Comparison of ENCODE assay signal across 8 mouse cellular contexts in the genomic region with DNA sequence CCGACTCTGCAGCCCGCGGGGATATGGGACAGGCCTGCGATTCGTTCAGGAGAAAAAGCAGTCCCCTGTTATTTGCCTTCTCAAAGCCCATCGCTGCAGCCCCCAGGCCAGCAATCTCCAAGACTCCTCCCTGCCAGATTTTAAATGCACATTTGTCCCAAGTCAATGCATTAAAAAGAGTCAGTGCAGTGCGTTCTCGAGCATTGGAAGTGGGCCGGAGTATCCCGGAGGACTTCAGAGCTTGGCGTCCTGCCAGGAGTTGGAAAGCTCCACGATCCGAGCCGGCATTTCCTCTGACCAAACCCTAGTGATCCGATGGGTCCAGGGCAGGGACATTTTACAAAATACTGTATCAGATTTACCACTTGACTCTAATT.
DNase-seq lines count a peak whose midpoint lies in the region; ATAC-seq and TF ChIP-seq lines count a peak whose summit lies in the region.

No protein-coding gene starts in this region.

- no peak for TF ChIP-seq CTCF in spleen, adult 2 months (IDR thresholded peaks at IDR 0.05; ENCODE audit: extremely low read depth, insufficient read depth, insufficient read length, insufficient replicate concordance)
- TF ChIP-seq CTCF in kidney, postnatal 0 days (IDR thresholded peaks at IDR 0.05; ENCODE audit: low read depth) = no peak
- no peak for TF ChIP-seq CTCF in olfactory bulb, adult 2 months (IDR thresholded peaks at IDR 0.05; ENCODE audit: insufficient read depth, low read depth, low read length)

- no peak for DNase-seq in spleen, adult 2 months (ENCODE audit: low read depth in 1 of 2, low spot score in 2 of 2)
- no peak for DNase-seq in spleen, postnatal 36 days (ENCODE audit: low spot score in 2 of 2)
- no peak for DNase-seq in forebrain, embryonic 10.5 days (ENCODE audit: extremely low spot score, low spot score)
- peak; percentile 76 for DNase-seq in kidney, postnatal 0 days (ENCODE audit: low spot score)
- peak; percentile 21 for DNase-seq in yolk sac, embryonic 10.5 days (ENCODE audit: low spot score)

- no peaks in the 10 kb centered on the region for H3K36me3 ChIP-seq in spleen, adult 2 months (ENCODE audit: control insufficient read depth, insufficient read depth, low read length)
- H3K36me3 ChIP-seq in forebrain, embryonic 10.5 days (replicated peaks) = no peaks in the 10 kb centered on the region; the same call in 1 of the 2 replicates
- H3K36me3 ChIP-seq in heart, embryonic 13.5 days = no peaks in the 10 kb centered on the region
- H3K36me3 ChIP-seq in kidney, postnatal 0 days (ENCODE audit: insufficient read depth, low read length) = no peaks in the 10 kb centered on the region
- H3K36me3 ChIP-seq in liver, embryonic 15.5 days (replicated peaks) = no peaks in the 10 kb centered on the region

- H3K27me3 ChIP-seq in spleen, adult 2 months (ENCODE audit: control insufficient read depth, insufficient read depth, low read length) = peaks cover 10% of the 10 kb centered on the region
- H3K27me3 ChIP-seq in forebrain, embryonic 10.5 days (ENCODE audit: poor library complexity, severe bottlenecking) = peaks cover 13% of the 10 kb centered on the region
- no peaks in the 10 kb centered on the region for H3K27me3 ChIP-seq in heart, embryonic 13.5 days (replicated peaks)
- H3K27me3 ChIP-seq in kidney, postnatal 0 days (ENCODE audit: insufficient read depth, low read length) = no peaks in the 10 kb centered on the region
- peaks cover 22% of the 10 kb centered on the region for H3K27me3 ChIP-seq in liver, embryonic 15.5 days

- peak overlapping the region; percentile 23; the same call in 1 of the 2 replicates for H3K4me3 ChIP-seq in spleen, adult 2 months (ENCODE audit: extremely low read depth, insufficient read depth, insufficient read length)
- peak overlapping the region; percentile 65 for H3K4me3 ChIP-seq in forebrain, embryonic 10.5 days
- peak overlapping the region; percentile 65 for H3K4me3 ChIP-seq in heart, embryonic 13.5 days
- H3K4me3 ChIP-seq in kidney, postnatal 0 days (replicated peaks; ENCODE audit: low read depth, low read length) = peak overlapping the region; percentile 51
- peak overlapping the region; percentile 45 for H3K4me3 ChIP-seq in liver, embryonic 15.5 days (replicated peaks)
- H3K4me3 ChIP-seq in olfactory bulb, adult 2 months (ENCODE audit: insufficient read depth, low read depth, low read length) = peak overlapping the region; percentile 54

- H3K4me1 ChIP-seq in spleen, adult 2 months (ENCODE audit: control insufficient read depth, insufficient read depth, insufficient read length) = no peaks in the 10 kb centered on the region
- peaks cover 21% of the 10 kb centered on the region for H3K4me1 ChIP-seq in forebrain, embryonic 10.5 days
- peaks cover 16% of the 10 kb centered on the region for H3K4me1 ChIP-seq in heart, embryonic 13.5 days
- H3K4me1 ChIP-seq in kidney, postnatal 0 days (replicated peaks; ENCODE audit: insufficient read depth, low read length) = no peaks in the 10 kb centered on the region
- no peaks in the 10 kb centered on the region for H3K4me1 ChIP-seq in liver, embryonic 15.5 days (replicated peaks)
- peaks cover 11% of the 10 kb centered on the region; the same call in 1 of the 2 replicates for H3K4me1 ChIP-seq in olfactory bulb, adult 2 months (ENCODE audit: control insufficient read depth, insufficient read depth, low read length)

- ATAC-seq in heart, embryonic 13.5 days (ENCODE audit: extremely low read depth, insufficient number of reproducible peaks, low FRiP score, low TSS enrichment) = peak; percentile 54; the same call in 1 of the 2 replicates
- peak; percentile 73 for ATAC-seq in kidney, postnatal 0 days (replicated peaks; ENCODE audit: low FRiP score, low read depth)
- ATAC-seq in liver, embryonic 15.5 days (ENCODE audit: insufficient read depth) = no peak

- TF ChIP-seq POLR2A in spleen, adult 2 months (IDR thresholded peaks at IDR 0.05; ENCODE audit: low read depth, low read length) = no peak
- TF ChIP-seq POLR2A in olfactory bulb, adult 2 months (IDR thresholded peaks at IDR 0.05; ENCODE audit: insufficient read depth, low read depth, low read length) = no peak

- peak overlapping the region; percentile 83 for H3K9ac ChIP-seq in heart, embryonic 13.5 days
- peak overlapping the region; percentile 62 for H3K9ac ChIP-seq in kidney, postnatal 0 days (ENCODE audit: low read depth, low read length)
- no peak overlapping the region for H3K9ac ChIP-seq in liver, embryonic 15.5 days

- peak overlapping the region; percentile 95 for H3K4me2 ChIP-seq in heart, embryonic 13.5 days
- peak overlapping the region; percentile 96 for H3K4me2 ChIP-seq in kidney, postnatal 0 days (ENCODE audit: low read length)
- H3K4me2 ChIP-seq in liver, embryonic 15.5 days = peak overlapping the region; percentile 72

- WGBS in spleen, adult 2 months = 8% methylated on average over 15 of the region's 15 CpGs
- WGBS in forebrain, embryonic 10.5 days = under 1% methylated on average over 15 of the region's 15 CpGs
- under 1% methylated on average over 15 of the region's 15 CpGs for WGBS in heart, embryonic 13.5 days
- under 1% methylated on average over 15 of the region's 15 CpGs for WGBS in kidney, postnatal 0 days
- WGBS in liver, embryonic 15.5 days (ENCODE audit: insufficient replicate concordance) = under 1% methylated on average over 15 of the region's 15 CpGs
- under 1% methylated on average over 15 of the region's 15 CpGs for WGBS in olfactory bulb, adult 2 months

- H3K9me3 ChIP-seq in forebrain, embryonic 10.5 days = peaks cover 17% of the 10 kb centered on the region; the same call in 1 of the 2 replicates
- no peaks in the 10 kb centered on the region for H3K9me3 ChIP-seq in heart, embryonic 13.5 days
- H3K9me3 ChIP-seq in kidney, postnatal 0 days (replicated peaks; ENCODE audit: low read length) = no peaks in the 10 kb centered on the region
- no peaks in the 10 kb centered on the region for H3K9me3 ChIP-seq in liver, embryonic 15.5 days (replicated peaks)

- no peak overlapping the region for H3K27ac ChIP-seq in spleen, adult 2 months (ENCODE audit: insufficient read depth, low read length)
- H3K27ac ChIP-seq in forebrain, embryonic 10.5 days = peak overlapping the region; percentile 94
- peak overlapping the region; percentile 66 for H3K27ac ChIP-seq in heart, embryonic 13.5 days (replicated peaks)
- H3K27ac ChIP-seq in kidney, postnatal 0 days = peak overlapping the region; percentile 25; the same call in 1 of the 2 replicates
- H3K27ac ChIP-seq in liver, embryonic 15.5 days (replicated peaks) = no peak overlapping the region
- H3K27ac ChIP-seq in olfactory bulb, adult 2 months (ENCODE audit: insufficient read depth, low read depth, low read length) = no peak overlapping the region; the same call in 1 of the 2 replicates

Comparison
In these comparisons a context has a peak if more than half of its experiments do, and no peak if none do; other contexts are left out.
1. DNase-seq: peak in kidney, postnatal 0 days (single experiment) and yolk sac, embryonic 10.5 days (single experiment); none in spleen, adult 2 months (0 of 2), spleen, postnatal 36 days (0 of 2) and forebrain, embryonic 10.5 days (single experiment).
2. H3K27ac ChIP-seq: peak in forebrain, embryonic 10.5 days (single experiment), heart, embryonic 13.5 days (single experiment) and kidney, postnatal 0 days (single experiment); none in spleen, adult 2 months (single experiment), liver, embryonic 15.5 days (single experiment) and olfactory bulb, adult 2 months (single experiment).
3. Peak in every context shown above with its lines, with median percentiles within 50 percentile points of each other: H3K4me3 ChIP-seq and H3K4me2 ChIP-seq.